Mouse (Mus musculus): ENCODE measurements at regions not wholly inside any gene's neighbourhood (a gene's known extent, or its start where the extent isn't known, plus 50 kb on each side); places are given as distances from the start of the nearest gene placed in this dataset.
A peak's percentile ranks its signal among the peaks of the same experiment; 100 is the strongest.

DNA sequence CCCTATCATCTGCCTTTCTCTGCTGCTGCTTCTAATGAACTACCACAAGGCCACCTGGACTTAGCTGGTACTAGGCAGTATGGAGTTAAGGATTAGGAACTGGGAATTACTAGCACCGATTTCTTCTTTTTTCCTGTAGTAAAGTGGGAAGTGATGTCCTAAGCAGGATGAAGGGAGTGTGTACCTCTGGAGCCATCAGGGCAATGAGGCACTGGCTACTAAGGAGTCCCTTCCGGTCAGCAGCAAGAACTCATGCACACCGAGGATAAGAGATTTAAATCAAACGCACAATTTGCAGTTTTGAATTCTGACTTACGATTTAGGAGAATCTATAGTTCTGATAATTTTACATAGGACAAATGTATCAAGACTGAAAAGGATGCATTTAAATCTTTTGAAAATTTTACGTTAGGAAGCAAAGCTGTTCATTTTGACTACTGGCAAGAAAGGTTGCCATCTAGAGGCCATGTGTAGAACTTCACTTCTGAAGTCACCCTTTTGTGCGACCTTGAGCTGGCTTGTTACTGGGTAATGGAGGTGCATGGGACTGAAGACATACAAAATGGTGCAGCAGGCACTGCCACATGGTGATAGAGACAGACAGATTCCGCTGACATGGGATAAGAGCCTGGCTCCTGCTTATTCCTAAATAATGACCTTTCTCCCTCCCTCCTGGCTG lies 369.1 kb upstream of the Stxbp6 start:
- peak; percentile 53 for DNase-seq (ENCODE audit: low read depth, low spot score)
- TF ChIP-seq ZNF384 (IDR thresholded peaks at IDR 0.05; ENCODE audit: low read depth, low read length) (no peak), RAD21 (IDR thresholded peaks at IDR 0.05; ENCODE audit: low read depth, low read length) (peak; percentile 37), ETS1 (IDR thresholded peaks at IDR 0.05; ENCODE audit: low read depth, low read length) (no peak), ZC3H11A (IDR thresholded peaks at IDR 0.05; ENCODE audit: low read depth, low read length) (0 out of 2 replicates have a peak, but pooled peaks have one; percentile 6), MYB (IDR thresholded peaks at IDR 0.05; ENCODE audit: low read depth, low read length) (no peak), CTCF (IDR thresholded peaks at IDR 0.05 in 2 of 3, conservative IDR thresholded peaks at IDR 0.05 in 1 of 3; ENCODE audit: control insufficient read depth in 1 of 3, insufficient read depth in 1 of 3, low read depth in 2 of 3, low read length in 3 of 3, poor library complexity in 1 of 3, severe bottlenecking in 1 of 3) (peak; percentile 29 to 64 (median 62)), MEF2A (IDR thresholded peaks at IDR 0.05; ENCODE audit: extremely low read depth, insufficient replicate concordance, low read depth, low read length, poor library complexity, severe bottlenecking) (no peak), BHLHE40 (IDR thresholded peaks at IDR 0.05; ENCODE audit: borderline replicate concordance, low read depth, low read length) (no peak), SMC3 (IDR thresholded peaks at IDR 0.05; ENCODE audit: low read depth, low read length) (peak; percentile 35; the same call in 1 of the 2 replicates)
- Histone ChIP-seq H3K27ac (ENCODE audit: control insufficient read depth, low read depth, low read length) (no peak overlapping the region), H3K4me3 (ENCODE audit: control insufficient read depth in 1 of 2, insufficient read depth in 1 of 2, low read depth in 2 of 2, low read length in 2 of 2) (no peak overlapping the region), H3K27me3 (ENCODE audit: control insufficient read depth in 1 of 2, insufficient read depth in 2 of 2, low read length in 2 of 2) (no peaks in the 10 kb centered on the region), H3K4me1 (ENCODE audit: control insufficient read depth in 1 of 2, insufficient read depth in 2 of 2, low read length in 2 of 2) (no peaks in the 10 kb centered on the region), H3K9me3 (replicated peaks; ENCODE audit: insufficient read depth, low read length) (no peaks in the 10 kb centered on the region), H3K36me3 (ENCODE audit: control insufficient read depth in 1 of 2, insufficient read depth in 2 of 2, low read length in 2 of 2) (no peaks in the 10 kb centered on the region), H3K9ac (ENCODE audit: control insufficient read depth, low read depth, low read length, poor library complexity, severe bottlenecking) (no peak overlapping the region), H3K79me2 (ENCODE audit: control insufficient read depth, insufficient read depth, low read length, poor library complexity) (no peaks in the 10 kb centered on the region)

DNA sequence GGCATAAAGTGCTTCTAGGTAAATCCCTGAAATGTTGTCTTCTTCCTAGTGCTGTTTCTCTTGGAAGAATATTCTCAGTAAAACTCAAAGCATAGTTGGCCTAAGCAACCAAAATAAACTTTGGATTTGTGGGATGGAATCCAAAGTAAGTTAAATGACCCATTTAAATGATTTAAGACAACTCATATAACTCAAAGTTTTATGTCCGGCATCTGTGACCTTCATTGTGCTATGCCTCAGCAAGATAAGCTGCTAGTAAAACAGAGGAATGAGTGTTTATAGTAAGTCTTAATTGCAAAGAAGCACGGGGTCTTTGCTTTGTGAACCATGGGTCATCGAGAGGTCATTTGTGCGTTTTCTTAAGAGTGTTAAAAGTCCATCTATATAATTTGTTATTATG lies 368.0 kb upstream of the Stxbp6 start:
- Histone ChIP-seq H3K4me1 (ENCODE audit: control insufficient read depth in 1 of 2, insufficient read depth in 2 of 2, low read length in 2 of 2) (no peaks in the 10 kb centered on the region), H3K27me3 (ENCODE audit: control insufficient read depth in 1 of 2, insufficient read depth in 2 of 2, low read length in 2 of 2) (no peaks in the 10 kb centered on the region), H3K79me2 (ENCODE audit: control insufficient read depth, insufficient read depth, low read length, poor library complexity) (no peaks in the 10 kb centered on the region), H3K36me3 (ENCODE audit: control insufficient read depth in 1 of 2, insufficient read depth in 2 of 2, low read length in 2 of 2) (no peaks in the 10 kb centered on the region), H3K4me3 (ENCODE audit: control insufficient read depth in 1 of 2, insufficient read depth in 1 of 2, low read depth in 2 of 2, low read length in 2 of 2) (no peak overlapping the region), H3K9ac (ENCODE audit: control insufficient read depth, low read depth, low read length, poor library complexity, severe bottlenecking) (no peak overlapping the region), H3K9me3 (replicated peaks; ENCODE audit: insufficient read depth, low read length) (no peaks in the 10 kb centered on the region), H3K27ac (ENCODE audit: control insufficient read depth, low read depth, low read length) (no peak overlapping the region)
- TF ChIP-seq TBP (IDR thresholded peaks at IDR 0.05; ENCODE audit: low read depth, low read length) = no peak
- no peak for TF ChIP-seq UBTF (IDR thresholded peaks at IDR 0.05; ENCODE audit: borderline replicate concordance, insufficient read depth, low read depth, low read length)
- no peak for TF ChIP-seq CTCF (IDR thresholded peaks at IDR 0.05 in 2 of 3, conservative IDR thresholded peaks at IDR 0.05 in 1 of 3; ENCODE audit: control insufficient read depth in 1 of 3, insufficient read depth in 1 of 3, low read depth in 2 of 3, low read length in 3 of 3, poor library complexity in 1 of 3, severe bottlenecking in 1 of 3)
- TF ChIP-seq MYB (IDR thresholded peaks at IDR 0.05; ENCODE audit: low read depth, low read length) = no peak
- no peak for TF ChIP-seq ZKSCAN1 (IDR thresholded peaks at IDR 0.05; ENCODE audit: low read depth, low read length)
- no peak for TF ChIP-seq JUND (IDR thresholded peaks at IDR 0.05; ENCODE audit: low read depth, low read length)
- TF ChIP-seq HCFC1 (IDR thresholded peaks at IDR 0.05; ENCODE audit: low read depth, low read length) = no peak
- TF ChIP-seq MAX (IDR thresholded peaks at IDR 0.05; ENCODE audit: low read length) = no peak
- TF ChIP-seq POLR2AphosphoS2 (IDR thresholded peaks at IDR 0.05; ENCODE audit: low read length) = no peak
- TF ChIP-seq BHLHE40 (IDR thresholded peaks at IDR 0.05; ENCODE audit: borderline replicate concordance, low read depth, low read length) = no peak
- TF ChIP-seq USF1 (IDR thresholded peaks at IDR 0.05; ENCODE audit: low read depth, low read length) = no peak
- TF ChIP-seq EP300 (IDR thresholded peaks at IDR 0.05; ENCODE audit: low read depth in 1 of 2, low read length in 2 of 2) = no peak
- TF ChIP-seq POLR2AphosphoS5 (IDR thresholded peaks at IDR 0.05; ENCODE audit: borderline replicate concordance, low read depth, low read length) = no peak
- no peak for TF ChIP-seq MXI1 (IDR thresholded peaks at IDR 0.05; ENCODE audit: low read depth, low read length)
- TF ChIP-seq ZMIZ1 (IDR thresholded peaks at IDR 0.05; ENCODE audit: low read depth, low read length) = no peak
- TF ChIP-seq ZC3H11A (IDR thresholded peaks at IDR 0.05; ENCODE audit: low read depth, low read length) = no peak
- DNase-seq (ENCODE audit: low read depth, low spot score) = no peak
